Mouse (Mus musculus): Measurements from ENCODE around the gene Mcm2.

- TF ChIP-seq CTCF (IDR thresholded peaks at IDR 0.05; ENCODE audit: extremely low read depth, insufficient read depth, insufficient read length, insufficient replicate concordance) (no peak), POLR2A (IDR thresholded peaks at IDR 0.05; ENCODE audit: low read depth, low read length) (no peak)
These were observed 57.1 kb downstream of the Mcm2 start for GRCm38 (mm10) chr6:88841514-88841780.
